Mouse (Mus musculus): ENCODE measurements at regions not wholly inside any gene's neighbourhood (a gene's known extent, or its start where the extent isn't known, plus 50 kb on each side); places are given as distances from the start of the nearest gene placed in this dataset.

DNA sequence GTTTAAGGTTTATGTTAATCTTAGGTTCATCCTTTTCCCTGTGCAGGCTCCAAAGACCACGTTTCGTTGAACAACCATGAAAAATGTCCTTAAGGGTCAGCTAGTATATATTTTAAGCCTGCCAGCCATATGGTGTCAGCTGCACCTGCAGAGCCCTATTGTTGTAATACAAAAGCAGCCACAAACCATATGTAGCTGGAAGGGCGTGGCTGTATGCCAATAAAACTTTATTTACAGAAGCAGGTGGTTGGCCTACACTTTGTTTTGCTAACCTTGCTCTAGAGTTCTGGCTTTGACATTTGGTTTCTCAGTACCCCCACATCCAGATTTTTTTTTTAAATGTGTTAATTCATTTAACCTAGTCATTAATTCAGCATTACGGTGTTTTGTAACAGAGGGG lies 711.1 kb upstream of the Car8 start:
- no peak for TF ChIP-seq POLR2A (IDR thresholded peaks at IDR 0.05; ENCODE audit: control insufficient read depth, low read depth, low read length)
- no peak for TF ChIP-seq CTCF (IDR thresholded peaks at IDR 0.05; ENCODE audit: control insufficient read depth, insufficient read depth, insufficient replicate concordance, low read depth, low read length)

All from testis, adult 2 months (tissue).